ENCODE assay signal across 8 mouse cellular contexts in genomic region chr17:21534460-21535095, GRCm38 (mm10). TPM values are rescaled to one million over a fixed set of nuclear protein-coding genes. Genes with fewer than 3 reads are reported as not detected.
DNase-seq lines count a peak whose midpoint lies in the region; ATAC-seq and TF ChIP-seq lines count a peak whose summit lies in the region.

No protein-coding gene starts in this region.

- TF ChIP-seq RAD21 in CH12.LX (IDR thresholded peaks at IDR 0.05; ENCODE audit: low read depth, low read length), result peak; percentile 89

- no peaks in the 10 kb centered on the region for H3K27me3 ChIP-seq in CH12.LX (replicated peaks)
- H3K27me3 ChIP-seq in liver, embryonic 13.5 days, result no peaks in the 10 kb centered on the region
- no peaks in the 10 kb centered on the region for H3K27me3 ChIP-seq in neural tube, embryonic 12.5 days (replicated peaks)

- no peak for TF ChIP-seq POLR2A in CH12.LX (IDR thresholded peaks at IDR 0.05; ENCODE audit: low read depth, low read length)

- no peak for TF ChIP-seq EP300 in CH12.LX (IDR thresholded peaks at IDR 0.05; ENCODE audit: low read length)

- H3K9ac ChIP-seq in CH12.LX (ENCODE audit: insufficient read depth, low read depth), result peak overlapping the region; percentile 83
- H3K9ac ChIP-seq in liver, embryonic 13.5 days, result peak overlapping the region; percentile 69; the same call in 1 of the 2 replicates
- no peak overlapping the region for H3K9ac ChIP-seq in neural tube, embryonic 12.5 days

- DNase-seq in 3T3-L1 (ENCODE audit: low read depth, low spot score) (peak; percentile 98), CH12.LX (ENCODE audit: extremely low read depth) (peak; percentile 93)
- peak; percentile 48 for DNase-seq in cerebellum, adult 8-10 months
- DNase-seq in forelimb bud, embryonic 11.5 days (ENCODE audit: low read depth, low spot score), result peak; percentile 89
- peak; percentile 51 for DNase-seq in kidney, adult 11 months
- DNase-seq in liver, embryonic 13.5 days, result peak; percentile 45
- no peak for DNase-seq in frontal cortex, postnatal 10 days (ENCODE audit: low spot score in 2 of 2)

- ATAC-seq in liver, embryonic 13.5 days (ENCODE audit: low read depth), result peak; percentile 17; the same call in 1 of the 2 replicates
- 0 out of 2 replicates have a peak, but pooled peaks have one; percentile 11 for ATAC-seq in neural tube, embryonic 12.5 days (ENCODE audit: low FRiP score, low read depth)

- H3K4me1 ChIP-seq in CH12.LX (ENCODE audit: control insufficient read depth in 1 of 2, insufficient read depth in 2 of 2), result peaks cover 4 to 29% of the 10 kb centered on the region in 2 experiments; a peak in 3 of 4 replicates
- H3K4me1 ChIP-seq in liver, embryonic 13.5 days (replicated peaks), result peaks cover 39% of the 10 kb centered on the region
- H3K4me1 ChIP-seq in neural tube, embryonic 12.5 days, result peaks cover 11% of the 10 kb centered on the region; the same call in 1 of the 2 replicates

- dilution Hi-C loops in CH12.LX (cut with MboI; ENCODE audit: extremely low pct_ligation_motif_present, extremely low pct_unique_long_range_greater_than_20kb, low sequenced_read_pairs), result no loop called here

- peaks cover 0 to 10% of the 10 kb centered on the region in 2 experiments for H3K36me3 ChIP-seq in CH12.LX (replicated peaks in 1 of 2; ENCODE audit: control insufficient read depth in 1 of 2, insufficient read depth in 1 of 2, low read length in 1 of 2)
- no peaks in the 10 kb centered on the region for H3K36me3 ChIP-seq in liver, embryonic 13.5 days
- no peaks in the 10 kb centered on the region for H3K36me3 ChIP-seq in neural tube, embryonic 12.5 days

- no peaks in the 10 kb centered on the region for H3K9me3 ChIP-seq in CH12.LX (replicated peaks; ENCODE audit: low read length)
- no peaks in the 10 kb centered on the region for H3K9me3 ChIP-seq in liver, embryonic 13.5 days (replicated peaks)
- H3K9me3 ChIP-seq in neural tube, embryonic 12.5 days, result no peaks in the 10 kb centered on the region

- H3K4me3 ChIP-seq in CH12.LX (replicated peaks in 1 of 3; ENCODE audit: low read depth in 2 of 3, low read length in 2 of 3, poor library complexity in 1 of 3), result peak overlapping the region; percentile 73 to 97 (median 79)
- H3K4me3 ChIP-seq in liver, embryonic 13.5 days (replicated peaks), result 0 out of 2 replicates have a peak overlapping the region, but pooled peaks have one; percentile 66
- no peak overlapping the region for H3K4me3 ChIP-seq in neural tube, embryonic 12.5 days

- H3K27ac ChIP-seq in CH12.LX (ENCODE audit: insufficient read depth, low read depth), result peak overlapping the region; percentile 95
- H3K27ac ChIP-seq in liver, embryonic 13.5 days, result peak overlapping the region; percentile 59; the same call in 1 of the 2 replicates
- H3K27ac ChIP-seq in neural tube, embryonic 12.5 days, result no peak overlapping the region

- WGBS in liver, embryonic 13.5 days (ENCODE audit: insufficient replicate concordance), result 2% methylated on average over 4 of the region's 4 CpGs
- WGBS in neural tube, embryonic 12.5 days, result 22% methylated on average over 4 of the region's 4 CpGs

- H3K79me2 ChIP-seq in CH12.LX (replicated peaks; ENCODE audit: control insufficient read depth, extremely low read depth, insufficient read depth, poor library complexity, severe bottlenecking), result peaks cover 13% of the 10 kb centered on the region

- in situ Hi-C loops in CH12.LX (cut with MboI; ENCODE audit: low pct_ligation_motif_present, low pct_unique_long_range_greater_than_20kb, low sequenced_read_pairs), result no loop called here

- peak; percentile 45 to 85 for TF ChIP-seq CTCF in CH12.LX (conservative IDR thresholded peaks at IDR 0.05 in 1 of 2, IDR thresholded peaks at IDR 0.05 in 1 of 2; ENCODE audit: low read depth in 2 of 2, low read length in 2 of 2)

- H3K4me2 ChIP-seq in CH12.LX (ENCODE audit: insufficient read depth, low read depth, poor library complexity, severe bottlenecking), result peak overlapping the region; percentile 99
- H3K4me2 ChIP-seq in liver, embryonic 13.5 days, result peak overlapping the region; percentile 84
- no peak overlapping the region for H3K4me2 ChIP-seq in neural tube, embryonic 12.5 days (replicated peaks)

TF ChIP-seq in CH12.LX, 34 proteins besides CTCF, POLR2A, EP300 and RAD21 (continues in another document):
- no peak; the same call in 1 of the 2 replicates for TF ChIP-seq RCOR1 (conservative IDR thresholded peaks at IDR 0.05; ENCODE audit: low read depth, low read length)
- TF ChIP-seq ZKSCAN1 (IDR thresholded peaks at IDR 0.05; ENCODE audit: borderline replicate concordance, low read depth, low read length), result no peak
- peak; percentile 33; the same call in 1 of the 2 replicates for TF ChIP-seq MXI1 (IDR thresholded peaks at IDR 0.05; ENCODE audit: low read depth, low read length)
- TF ChIP-seq USF1 (IDR thresholded peaks at IDR 0.05; ENCODE audit: low read depth, low read length), result no peak
- peak; percentile 82 for TF ChIP-seq MAFK (IDR thresholded peaks at IDR 0.05; ENCODE audit: insufficient replicate concordance, low read length)
- TF ChIP-seq ZNF384 (IDR thresholded peaks at IDR 0.05; ENCODE audit: low read depth, low read length), result peak; percentile 84
- peak; percentile 39 for TF ChIP-seq ELF1 (IDR thresholded peaks at IDR 0.05; ENCODE audit: low read depth, low read length)
- TF ChIP-seq NRF1 (IDR thresholded peaks at IDR 0.05; ENCODE audit: low read depth, low read length), result no peak; the same call in 1 of the 2 replicates
- TF ChIP-seq SMC3 (IDR thresholded peaks at IDR 0.05; ENCODE audit: low read depth, low read length), result peak; percentile 72
- no peak; the same call in 1 of the 2 replicates for TF ChIP-seq HCFC1 (IDR thresholded peaks at IDR 0.05; ENCODE audit: low read depth, low read length)
- TF ChIP-seq NELFE (IDR thresholded peaks at IDR 0.05; ENCODE audit: low read depth, low read length), result no peak
- TF ChIP-seq ETS1 (conservative IDR thresholded peaks at IDR 0.05; ENCODE audit: low read depth, low read length), result peak; percentile 57; the same call in 1 of the 2 replicates
- no peak for TF ChIP-seq GABPA (IDR thresholded peaks at IDR 0.05; ENCODE audit: insufficient replicate concordance, low read depth, low read length)
- peak; percentile 18; the same call in 1 of the 2 replicates for TF ChIP-seq ZC3H11A (IDR thresholded peaks at IDR 0.05; ENCODE audit: low read depth, low read length)
- TF ChIP-seq MAX (IDR thresholded peaks at IDR 0.05; ENCODE audit: low read length), result 0 out of 2 replicates have a peak, but pooled peaks have one; percentile 30
- TF ChIP-seq USF2 (conservative IDR thresholded peaks at IDR 0.05; ENCODE audit: low read depth, low read length), result no peak
- TF ChIP-seq PAX5 (IDR thresholded peaks at IDR 0.05; ENCODE audit: low read length), result no peak
- TF ChIP-seq POLR2AphosphoS2 (IDR thresholded peaks at IDR 0.05; ENCODE audit: low read depth, low read length), result no peak
- TF ChIP-seq CHD1 (IDR thresholded peaks at IDR 0.05; ENCODE audit: low read depth, low read length), result peak; percentile 41; the same call in 1 of the 2 replicates
- 0 out of 2 replicates have a peak, but pooled peaks have one; percentile 33 for TF ChIP-seq MAZ (IDR thresholded peaks at IDR 0.05; ENCODE audit: low read depth, low read length)
- TF ChIP-seq BHLHE40 (IDR thresholded peaks at IDR 0.05; ENCODE audit: low read depth, low read length), result peak; percentile 28; the same call in 1 of the 2 replicates
- no peak for TF ChIP-seq CHD2 (IDR thresholded peaks at IDR 0.05; ENCODE audit: low read length)
- TF ChIP-seq JUN (IDR thresholded peaks at IDR 0.05; ENCODE audit: insufficient read depth, low read depth, low read length), result peak; percentile 11; the same call in 1 of the 2 replicates
- peak; percentile 80; the same call in 1 of the 2 replicates for TF ChIP-seq JUND (conservative IDR thresholded peaks at IDR 0.05; ENCODE audit: low read depth, low read length)
- no peak for TF ChIP-seq IRF4 (IDR thresholded peaks at IDR 0.05; ENCODE audit: low read depth, low read length)
- peak; percentile 53; the same call in 1 of the 2 replicates for TF ChIP-seq TCF12 (IDR thresholded peaks at IDR 0.05; ENCODE audit: low read depth, low read length)
- TF ChIP-seq TBP (conservative IDR thresholded peaks at IDR 0.05; ENCODE audit: low read depth, low read length), result peak; percentile 49; the same call in 1 of the 2 replicates
- TF ChIP-seq MYC (IDR thresholded peaks at IDR 0.05; ENCODE audit: low read depth, low read length), result 0 out of 2 replicates have a peak, but pooled peaks have one; percentile 30
- TF ChIP-seq ZMIZ1 (IDR thresholded peaks at IDR 0.05; ENCODE audit: low read depth, low read length), result peak; percentile 15; the same call in 1 of the 2 replicates
- TF ChIP-seq UBTF (IDR thresholded peaks at IDR 0.05; ENCODE audit: low read depth, low read length), result no peak
- peak; percentile 36; the same call in 1 of the 2 replicates for TF ChIP-seq SIN3A (IDR thresholded peaks at IDR 0.05; ENCODE audit: low read length)
- TF ChIP-seq E2F4 (IDR thresholded peaks at IDR 0.05; ENCODE audit: insufficient replicate concordance, low read depth, low read length), result peak; percentile 75; the same call in 1 of the 2 replicates
- TF ChIP-seq KAT2A (IDR thresholded peaks at IDR 0.05; ENCODE audit: insufficient replicate concordance, low read length), result no peak

RNA-seq across cellular contexts. Expression of gene Zfp52, which starts 0.8 kb away (rescaled TPM):
- 8.6 and 9.6 TPM in 2 replicates for total RNA-seq in CH12.LX (2012; rRNA removed)
- total RNA-seq in CH12.LX (2014; rRNA removed), result 15.4 and 16.3 TPM in 2 replicates
- polyA plus RNA-seq in CH12.LX (2012; ENCODE audit: insufficient read length, low read depth), result 5.9 and 6.4 TPM in 2 replicates
- 0.92 and 1.5 TPM in 2 replicates for polyA plus RNA-seq in liver, embryonic 13.5 days (2015; fragmentation: Nextera tagmentation; extraction: Ambion mirVana)
- polyA plus RNA-seq in neural tube, embryonic 12.5 days (2016; fragmentation: Nextera tagmentation; extraction: Ambion mirVana), result 1.6 and 1.9 TPM in 2 replicates

RNA-seq across cellular contexts. Expression of gene Zfp948, which starts 32.2 kb away (rescaled TPM):
- total RNA-seq in CH12.LX (2012; rRNA removed) (0.72 and 0.97 TPM in 2 replicates), CH12.LX (2014; rRNA removed) (1.6 and 1.7 TPM in 2 replicates)
- 0.67 and 0.74 TPM in 2 replicates for polyA plus RNA-seq in CH12.LX (2012; ENCODE audit: insufficient read length, low read depth)
- 5.8 and 7.1 TPM in 2 replicates for polyA plus RNA-seq in liver, embryonic 13.5 days (2015; fragmentation: Nextera tagmentation; extraction: Ambion mirVana)
- polyA plus RNA-seq in neural tube, embryonic 12.5 days (2016; fragmentation: Nextera tagmentation; extraction: Ambion mirVana), result 14.1 and 16.3 TPM in 2 replicates

RNA-seq across cellular contexts. Expression of gene Zfp53, which starts 45.8 kb away (rescaled TPM):
- 4.7 and 5.4 TPM in 2 replicates for total RNA-seq in CH12.LX (2012; rRNA removed)
- total RNA-seq in CH12.LX (2014; rRNA removed), result 8.4 and 9.6 TPM in 2 replicates
- 2.4 and 3.7 TPM in 2 replicates for polyA plus RNA-seq in CH12.LX (2012; ENCODE audit: insufficient read length, low read depth)
- polyA plus RNA-seq in liver, embryonic 13.5 days (2015; fragmentation: Nextera tagmentation; extraction: Ambion mirVana), result 3.2 and 5.2 TPM in 2 replicates
- 8.1 and 9.5 TPM in 2 replicates for polyA plus RNA-seq in neural tube, embryonic 12.5 days (2016; fragmentation: Nextera tagmentation; extraction: Ambion mirVana)

Comparison
In these comparisons a context has a peak if more than half of its experiments do, and no peak if none do; other contexts are left out.
1. DNase-seq: peak in 3T3-L1 (single experiment), CH12.LX (single experiment), cerebellum, adult 8-10 months (single experiment), forelimb bud, embryonic 11.5 days (single experiment), kidney, adult 11 months (single experiment) and liver, embryonic 13.5 days (single experiment); none in frontal cortex, postnatal 10 days (0 of 2).